Mouse (Mus musculus) CH12.LX (cell line): ENCODE data around the gene Pdcd1lg2.

Experiments used
- CHD1 ChIP-seq: IDR thresholded peaks from 2 replicates; pipeline ENCODE4 v1.6.1; 2012; ENCODE audit warnings: low read depth, low read length, improper control_type of control experiment, inconsistent platforms
- CHD2 ChIP-seq: IDR thresholded peaks from 2 replicates; pipeline ENCODE4 v1.6.1; 2011; ENCODE audit warnings: low read length, improper control_type of control experiment
- CTCF ChIP-seq, 2 experiments: IDR thresholded peaks in 1 of 2; conservative IDR thresholded peaks in 1 of 2; 2 replicates each; pipeline ENCODE4 v1.5.1; 2011 to 2012; ENCODE audit warnings: low read depth in 2 of 2, low read length in 2 of 2, improper control_type of control experiment in 1 of 2, inconsistent platforms in 1 of 2, mild to moderate bottlenecking in 1 of 2, moderate library complexity in 1 of 2
- ELF1 ChIP-seq: IDR thresholded peaks from 2 replicates; pipeline ENCODE4 v1.6.1; 2014; ENCODE audit warnings: low read depth, mild to moderate bottlenecking, inconsistent platforms, low read length, improper control_type of control experiment
- MAFK ChIP-seq: IDR thresholded peaks from 2 replicates; pipeline ENCODE4 v1.6.1; 2011; ENCODE audit warnings: low read length, improper control_type of control experiment; ENCODE audit not compliant: insufficient replicate concordance
- MAX ChIP-seq: IDR thresholded peaks from 2 replicates; pipeline ENCODE4 v1.6.1; 2011; ENCODE audit warnings: low read length, improper control_type of control experiment
- NELFE ChIP-seq: IDR thresholded peaks from 2 replicates; pipeline ENCODE4 v1.6.1; 2011; ENCODE audit warnings: low read depth, low read length, improper control_type of control experiment
- POLR2A ChIP-seq: IDR thresholded peaks from 2 replicates; pipeline ENCODE4 v1.6.1; 2011; ENCODE audit warnings: low read depth, mild to moderate bottlenecking, improper control_type of control experiment, low read length
- POLR2AphosphoS2 ChIP-seq: IDR thresholded peaks from 2 replicates; pipeline ENCODE4 v1.6.1; 2011; ENCODE audit warnings: low read depth, low read length, improper control_type of control experiment
- RCOR1 ChIP-seq: conservative IDR thresholded peaks from 2 replicates; pipeline ENCODE4 v1.6.1; 2012; ENCODE audit warnings: low read depth, mild to moderate bottlenecking, inconsistent platforms, low read length, improper control_type of control experiment

DNA sequence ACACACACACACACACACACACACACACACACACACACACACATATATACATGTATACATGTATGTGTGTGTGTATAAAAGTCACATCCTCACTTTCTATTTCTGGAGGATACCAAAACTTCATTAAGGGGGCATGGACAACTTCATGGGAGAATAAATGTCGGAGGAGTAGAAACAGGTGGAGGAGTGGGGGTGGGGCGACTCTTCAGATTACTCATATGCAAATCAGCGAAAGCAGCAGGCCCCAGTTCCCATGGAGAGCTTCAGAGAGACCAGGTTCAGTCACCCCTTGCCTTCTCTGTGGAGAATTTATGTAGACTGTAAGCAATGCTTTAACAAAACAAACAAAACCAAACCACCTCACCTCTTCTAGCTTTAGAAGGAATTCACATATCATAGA, 45.6 kb upstream of the Pdcd1lg2 start:
- TF ChIP-seq CHD1 (0 out of 2 replicates have a peak, but pooled peaks have one; percentile 28), MAFK (peak; percentile 56; the same call in 1 of the 2 replicates), RCOR1 (peak; percentile 98), POLR2AphosphoS2 (no peak), POLR2A (no peak), ELF1 (0 out of 2 replicates have a peak, but pooled peaks have one; percentile 10), NELFE (no peak), CTCF (conservative IDR thresholded peaks at IDR 0.05 in 1 of 2, IDR thresholded peaks at IDR 0.05 in 1 of 2; ENCODE audit: low read depth in 2 of 2, low read length in 2 of 2) (no peak), MAX (peak; percentile 29; the same call in 1 of the 2 replicates), CHD2 (peak; percentile 92)
